Mouse (Mus musculus) left cerebral cortex, adult 8-10 months (tissue): ENCODE data around the gene Gm28230. TPM values are rescaled to one million over a fixed set of nuclear protein-coding genes. Genes with fewer than 3 reads are reported as not detected.

Source experiments
- DNase-seq, 2 experiments: peaks; one replicate each; pipeline ENCODE4 v3.0.0; 2022; ENCODE audit warnings: low spot score in 2 of 2
- total RNA-seq, 4 experiments: library from RNA; stranded (reverse); gene quantifications; 2 replicates each; pipeline ENCODE4 v1.2.4; 2022

The Gm28230 gene
- total RNA-seq, 4 experiments from 2014 or later: not detected

- no peak for DNase-seq
Measured at GRCm38 (mm10) chr2:74738623-74739475, 12.3 kb downstream of the Gm28230 start.

DNA sequence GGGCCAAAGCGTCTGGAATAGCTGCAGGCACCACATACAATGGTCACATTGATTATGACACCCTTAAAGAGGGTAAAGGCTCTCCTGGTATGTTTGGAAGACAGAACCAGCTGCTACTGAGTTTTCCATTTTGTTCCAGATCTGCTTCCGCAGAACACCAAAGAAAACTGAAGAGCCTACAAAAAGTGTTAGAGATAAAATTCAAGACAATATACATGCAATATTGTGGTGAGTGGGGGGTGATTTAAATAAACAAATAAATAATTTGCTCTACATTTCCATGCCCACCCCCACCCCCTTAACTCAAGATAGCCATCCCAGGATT lies 12.9 kb downstream of the Gm28230 start:
- DNase-seq: no peak

- no peak for DNase-seq
Measured at GRCm38 (mm10) chr2:74739869-74740268, 13.3 kb downstream of the Gm28230 start.

DNA sequence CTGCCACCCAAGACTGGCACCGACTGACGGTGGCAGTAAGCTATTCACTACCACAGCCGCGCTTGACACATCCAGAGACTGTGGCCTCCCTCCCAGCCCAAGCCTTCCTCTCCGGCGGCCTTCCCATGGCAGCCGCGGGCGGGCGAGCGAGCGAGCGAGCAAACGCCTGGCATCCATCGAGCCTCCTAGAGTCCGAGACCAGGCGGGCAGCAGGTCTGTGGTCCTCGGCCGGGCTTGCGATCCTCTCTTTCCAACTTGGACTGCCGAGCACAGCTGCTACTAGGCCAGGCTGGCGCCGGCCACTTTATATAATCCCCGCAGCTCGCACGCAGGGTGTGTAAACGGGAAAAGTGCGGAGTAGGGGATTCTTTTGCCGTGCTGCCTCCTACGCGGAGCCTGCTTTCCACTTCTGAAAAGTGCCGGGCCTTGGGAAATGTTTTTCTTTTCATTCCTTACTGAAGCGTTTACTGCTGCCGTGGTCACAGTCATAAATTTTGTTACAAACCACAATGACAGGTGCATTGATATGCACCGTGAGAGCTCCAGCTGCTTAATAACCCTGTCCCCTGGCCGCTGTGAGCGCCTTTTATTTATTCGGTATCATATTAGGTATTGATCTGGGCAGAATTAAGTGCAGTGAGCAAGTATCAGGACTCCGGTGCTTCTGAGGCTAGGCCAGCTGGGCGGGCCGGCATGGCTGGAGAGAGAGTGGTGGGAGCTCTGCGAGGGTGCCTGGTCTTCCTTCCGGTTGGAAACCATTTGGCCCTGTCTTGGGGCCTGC lies 14.0 kb downstream of the Gm28230 start:
- DNase-seq: no peak

DNA sequence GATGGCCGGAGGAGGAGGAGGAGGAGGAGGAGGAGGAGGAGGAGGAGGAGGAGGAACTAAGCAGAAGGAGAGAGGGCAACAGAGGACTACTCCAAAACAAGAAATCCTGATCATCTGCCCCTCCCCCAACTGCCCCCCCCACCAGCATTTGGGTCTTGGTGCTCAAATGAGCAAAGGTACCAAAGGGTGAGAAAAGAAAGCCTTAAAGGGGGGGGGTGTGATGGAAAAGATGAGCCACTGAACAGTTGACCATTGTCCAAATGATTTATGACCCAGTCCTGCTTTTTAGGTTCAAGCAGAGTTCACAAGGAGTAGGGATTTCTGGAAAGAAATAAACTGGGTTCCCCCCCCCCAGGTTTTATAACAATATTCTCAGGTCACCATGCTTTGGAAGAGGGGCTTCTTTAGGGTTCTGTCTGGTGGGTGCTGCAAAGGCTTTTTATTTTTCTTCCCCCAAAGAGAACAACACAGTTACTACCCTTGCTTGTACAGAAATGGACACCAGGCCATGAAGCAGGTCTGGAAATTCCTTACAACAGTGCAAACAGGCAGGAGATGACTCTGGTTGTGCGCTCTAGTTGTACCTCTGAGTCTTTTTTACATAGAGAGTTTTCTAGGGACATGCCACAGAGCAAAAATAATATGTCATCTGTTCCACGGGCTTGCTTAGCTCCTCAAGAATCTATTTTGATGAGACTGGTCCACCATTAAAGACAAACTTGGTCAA lies 14.9 kb downstream of the Gm28230 start:
- no peak for DNase-seq

DNA sequence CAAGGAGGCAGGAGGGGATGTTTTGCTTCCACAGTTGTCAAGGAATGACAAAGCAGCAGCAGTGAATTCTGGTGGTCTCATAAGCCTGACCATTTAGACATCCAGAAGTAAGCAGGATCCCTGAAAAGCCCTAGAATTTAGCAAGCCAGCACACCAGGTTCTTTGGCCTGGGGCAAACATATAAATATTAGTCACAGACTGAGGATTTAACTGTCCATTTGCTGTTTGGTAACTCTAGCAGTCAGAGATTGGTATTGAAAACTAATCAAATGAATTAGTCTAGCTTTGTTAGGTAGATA lies 15.4 kb downstream of the Gm28230 start:
- no peak for DNase-seq

DNA sequence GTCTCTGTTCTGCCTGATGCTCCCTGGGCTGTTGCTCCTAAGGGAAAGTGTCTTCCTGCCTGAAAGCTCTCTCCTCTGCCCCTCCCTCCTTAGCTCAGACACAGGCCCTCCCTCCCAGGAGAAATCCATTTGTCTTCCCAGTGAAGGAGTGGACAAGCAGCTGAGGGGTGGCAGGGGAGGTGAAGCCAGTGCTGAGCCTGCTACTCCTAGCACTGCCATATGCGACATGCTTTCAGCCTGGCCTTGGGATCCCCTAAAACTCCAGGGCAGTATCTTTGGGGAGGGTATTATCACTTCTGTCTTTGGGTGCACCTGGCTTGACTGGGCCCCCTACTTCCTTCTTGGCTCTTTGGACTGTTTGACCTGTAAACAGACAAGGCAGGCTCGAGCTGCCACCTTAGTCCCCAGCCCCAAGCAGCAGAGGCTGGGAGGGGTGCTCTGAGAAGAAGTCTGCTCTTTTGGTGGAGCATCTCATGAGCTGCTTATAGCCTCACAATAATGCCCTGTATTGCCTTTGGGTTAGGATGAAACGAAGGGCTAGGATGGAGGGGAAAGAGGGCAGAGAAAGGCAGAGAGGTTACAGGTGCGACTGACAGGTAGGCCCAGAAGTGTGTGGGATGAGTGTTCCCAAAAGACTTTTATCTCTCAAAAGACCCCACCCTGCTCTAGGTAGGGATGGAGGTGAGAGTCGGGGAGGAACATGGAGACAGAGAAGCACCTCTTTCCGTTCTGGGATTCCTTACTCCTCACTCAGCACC lies 19.2 kb downstream of the Gm28230 start:
- DNase-seq: no peak

DNA sequence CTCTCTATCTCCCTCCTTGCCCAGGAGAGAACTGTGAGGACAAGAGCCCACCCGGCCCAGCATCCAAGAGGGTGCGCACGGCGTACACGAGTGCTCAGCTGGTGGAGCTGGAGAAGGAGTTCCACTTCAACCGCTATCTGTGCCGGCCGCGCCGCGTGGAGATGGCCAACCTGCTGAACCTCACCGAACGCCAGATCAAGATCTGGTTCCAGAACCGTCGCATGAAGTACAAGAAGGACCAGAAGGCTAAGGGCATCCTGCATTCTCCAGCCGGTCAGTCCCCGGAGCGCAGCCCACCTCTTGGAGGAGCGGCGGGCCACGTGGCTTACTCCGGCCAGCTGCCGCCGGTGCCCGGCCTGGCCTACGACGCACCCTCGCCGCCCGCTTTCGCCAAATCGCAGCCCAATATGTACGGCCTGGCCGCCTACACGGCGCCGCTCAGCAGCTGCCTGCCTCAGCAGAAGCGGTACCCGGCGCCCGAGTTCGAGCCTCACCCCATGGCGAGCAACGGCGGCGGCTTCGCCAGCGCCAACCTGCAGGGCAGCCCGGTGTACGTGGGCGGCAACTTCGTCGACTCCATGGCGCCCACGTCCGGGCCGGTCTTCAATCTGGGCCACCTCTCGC lies 19.9 kb downstream of the Gm28230 start:
- DNase-seq: no peak

DNA sequence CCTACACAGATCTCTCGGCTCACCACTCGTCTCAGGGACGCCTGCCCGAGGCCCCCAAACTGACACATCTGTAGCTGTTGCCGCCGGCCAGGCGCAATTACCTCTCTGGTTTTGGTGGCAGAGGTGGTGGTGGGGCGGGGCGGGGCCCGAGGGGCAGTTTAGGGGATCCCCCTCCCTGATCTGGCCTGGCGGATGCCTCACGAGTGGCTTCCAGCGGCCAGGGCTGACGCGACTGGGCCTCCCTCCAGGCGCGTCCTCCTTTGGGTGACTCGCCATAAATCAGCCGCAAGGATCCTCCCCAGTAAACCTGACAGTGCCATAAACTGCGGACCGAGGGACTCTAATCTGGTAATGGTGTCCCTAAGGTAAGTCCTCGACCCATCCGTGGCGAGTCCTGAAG lies 20.5 kb downstream of the Gm28230 start:
- DNase-seq: no peak

DNA sequence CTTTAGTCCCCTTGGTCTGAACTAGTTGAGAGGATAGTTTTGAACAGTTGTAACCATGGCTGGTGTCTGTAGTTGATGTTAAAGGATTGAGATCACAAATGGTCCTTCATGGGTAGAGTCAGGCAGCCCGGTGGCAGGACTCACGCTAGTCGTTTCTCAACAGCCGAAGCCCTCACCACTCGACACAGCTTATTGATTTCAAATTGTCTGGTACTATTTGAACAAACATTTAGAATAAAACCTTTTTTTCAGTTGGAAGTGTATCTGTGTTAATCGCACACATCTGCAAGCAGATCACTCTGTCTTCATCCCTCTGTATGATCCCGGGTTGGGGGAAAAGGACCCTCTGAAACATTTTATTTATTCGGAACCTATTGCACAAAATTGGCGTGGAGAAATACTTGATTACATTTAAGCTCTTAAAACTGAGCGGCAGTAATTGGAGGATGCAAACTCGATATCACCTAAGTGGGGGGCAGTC lies 21.2 kb downstream of the Gm28230 start:
- DNase-seq: no peak

- DNase-seq: no peak
Measured at GRCm38 (mm10) chr2:74748436-74748995, 22.0 kb downstream of the Gm28230 start.

DNA sequence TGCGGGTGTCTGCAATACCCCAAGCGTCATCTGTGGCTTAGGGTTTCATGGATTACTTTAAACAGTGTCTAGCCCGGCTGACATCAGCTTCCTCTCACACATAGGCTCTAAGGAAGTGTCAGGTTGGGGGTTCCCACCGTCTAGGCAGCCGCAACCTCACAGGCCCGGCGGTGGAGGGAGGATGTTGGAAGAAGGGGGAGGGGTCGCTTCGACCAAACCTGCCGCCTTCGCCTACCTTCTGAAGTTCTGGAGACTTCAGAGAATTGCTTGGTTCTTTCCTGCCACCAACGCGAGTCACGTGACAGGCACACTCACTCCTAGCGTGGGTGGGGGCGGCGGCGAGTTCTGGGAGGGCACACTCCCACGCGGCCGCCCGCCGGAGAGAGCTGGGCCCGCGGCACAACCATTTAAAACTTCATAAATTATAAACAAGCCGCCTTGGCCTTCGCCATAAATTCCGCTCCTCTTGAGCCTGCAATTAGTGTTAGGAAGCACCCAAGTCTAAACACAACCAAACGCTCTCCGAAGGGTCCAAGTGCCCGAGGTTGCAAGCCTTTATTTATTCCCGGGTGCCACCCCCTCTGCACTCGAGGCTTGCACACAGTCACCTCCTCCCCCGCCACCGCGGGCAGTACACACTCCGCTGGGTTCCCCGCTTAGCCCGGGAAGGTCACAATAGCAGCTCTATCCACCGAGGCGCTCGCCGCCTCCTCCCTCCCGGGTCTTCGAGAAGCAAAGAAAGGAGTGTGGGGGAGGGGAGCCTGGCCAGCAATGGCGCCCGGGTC lies 23.0 kb downstream of the Gm28230 start:
- no peak for DNase-seq

DNA sequence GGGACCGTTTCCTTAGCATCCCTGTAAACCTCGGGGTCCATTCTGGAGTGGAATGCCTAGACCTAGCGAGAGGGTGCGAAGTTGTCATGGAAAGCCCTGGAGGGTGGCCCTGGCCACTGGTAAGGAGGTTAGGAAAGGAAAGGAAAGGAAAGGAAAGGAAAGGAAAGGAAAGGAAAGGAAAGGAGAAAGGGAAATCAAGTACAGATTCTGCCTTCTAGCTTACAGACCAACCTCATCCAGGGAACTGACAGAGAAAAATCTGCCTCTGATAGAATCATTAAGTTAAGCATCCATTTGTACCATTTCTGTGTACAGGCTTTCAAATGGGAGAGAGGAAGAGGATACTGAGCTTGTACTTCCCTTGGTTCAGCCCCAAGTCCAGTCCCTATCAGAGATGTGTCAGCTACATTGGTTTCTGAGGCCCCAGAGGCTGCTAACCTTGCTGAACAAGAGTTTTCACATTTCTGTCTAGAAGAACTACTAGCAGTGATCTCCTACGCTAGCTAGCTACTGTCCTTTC lies 24.3 kb downstream of the Gm28230 start:
- DNase-seq: no peak

GRCm38 (mm10) chr2:74751861-74752260 lies 25.3 kb downstream of the Gm28230 start:
- DNase-seq: no peak

- DNase-seq: no peak
Measured at GRCm38 (mm10) chr2:74752431-74753174, 26.1 kb downstream of the Gm28230 start.

- DNase-seq: no peak
Measured at GRCm38 (mm10) chr2:74753175-74753523, 26.6 kb downstream of the Gm28230 start.

DNA sequence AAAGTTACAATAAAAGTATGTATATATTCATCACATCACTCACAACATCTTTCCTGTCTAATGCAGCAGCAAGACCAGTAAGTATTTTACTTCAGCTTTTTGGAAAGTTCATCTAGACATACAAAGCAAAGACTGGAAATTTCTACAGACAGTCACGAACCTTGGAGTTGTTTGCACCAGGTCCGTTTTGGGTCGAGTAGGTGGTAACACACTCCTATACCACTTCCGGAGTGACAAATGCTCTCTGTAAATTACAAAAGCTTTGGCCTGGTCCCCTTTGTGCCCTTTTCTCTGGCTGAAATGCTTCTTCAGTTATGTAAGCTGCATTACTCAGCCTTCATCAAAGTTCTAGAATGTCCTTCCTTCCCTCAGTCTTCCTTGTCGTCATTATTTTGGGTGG lies 27.2 kb downstream of the Gm28230 start:
- DNase-seq: no peak

GRCm38 (mm10) chr2:74760146-74760545 lies 33.6 kb downstream of the Gm28230 start:
- DNase-seq: no peak

DNA sequence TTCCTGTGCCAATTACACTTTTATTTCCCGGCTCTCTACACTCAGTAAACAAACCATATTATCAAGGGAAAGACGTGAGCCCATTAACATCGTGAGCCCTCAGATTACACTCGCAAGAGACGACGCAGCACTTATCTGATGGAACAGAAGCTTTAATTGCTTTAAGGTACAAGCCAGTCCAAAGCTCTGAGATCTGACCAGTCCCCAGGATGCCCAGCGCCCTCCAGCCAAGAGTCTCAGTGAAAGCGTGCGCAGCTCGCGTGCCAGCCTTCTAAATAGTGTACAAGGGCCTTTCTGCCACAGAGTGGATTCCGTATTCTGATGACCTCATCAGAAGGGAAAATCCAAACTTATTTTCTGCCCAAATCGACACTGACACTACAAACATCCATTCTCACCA lies 35.4 kb downstream of the Gm28230 start:
- no peak for DNase-seq
